Mouse (Mus musculus) lung, postnatal 0 days (tissue): ENCODE data around the gene Gm4969. TPM values are rescaled to one million over a fixed set of nuclear protein-coding genes. Genes with fewer than 3 reads are reported as not detected.

Experiments
- ATAC-seq: fragments of 200-750 bp; cut with Nextera tagmentation; 2 replicates; pipeline ENCODE4 v1.8.0; 2017; ENCODE audit warnings: moderate library complexity
- DNase-seq: peaks from one replicate; pipeline ENCODE4 v3.0.0-alpha.2; 2016; ENCODE audit warnings: low spot score
- H3K27ac ChIP-seq: fragments of 300-500 bp; sonication (generic); 2 replicates; pipeline ENCODE4 v1.5.1; 2014; ENCODE audit warnings: antibody characterized with exemption, mild to moderate bottlenecking, low read length, mixed read lengths
- H3K27me3 ChIP-seq: fragments of 300-500 bp; sonication (generic); replicated peaks from 2 replicates; pipeline ENCODE4 v1.6.1; 2014; ENCODE audit warnings: low read length, mixed read lengths; ENCODE audit not compliant: insufficient read depth
- H3K36me3 ChIP-seq: fragments of 300-500 bp; sonication (generic); 2 replicates; pipeline ENCODE4 v1.6.1; 2014; ENCODE audit warnings: low read length, mixed read lengths; ENCODE audit not compliant: insufficient read depth
- H3K4me1 ChIP-seq: fragments of 300-500 bp; sonication (generic); 2 replicates; pipeline ENCODE4 v1.6.1; 2014; ENCODE audit warnings: antibody characterized with exemption, low read depth, low read length, mixed read lengths; ENCODE audit not compliant: insufficient read depth
- H3K4me2 ChIP-seq: fragments of 300-500 bp; sonication (generic); replicated peaks from 2 replicates; pipeline ENCODE4 v1.6.1; 2014; ENCODE audit warnings: low read depth, mild to moderate bottlenecking, low read length, moderate library complexity, mixed read lengths
- H3K4me3 ChIP-seq: fragments of 300-500 bp; sonication (generic); 2 replicates; pipeline ENCODE4 v1.5.1; 2014; ENCODE audit warnings: low read depth, low read length
- H3K9ac ChIP-seq: fragments of 300-500 bp; sonication (generic); replicated peaks from 2 replicates; pipeline ENCODE4 v1.6.1; 2014; ENCODE audit warnings: low read depth, mild to moderate bottlenecking
- H3K9me3 ChIP-seq: fragments of 300-500 bp; sonication (generic); 2 replicates; pipeline ENCODE4 v1.6.1; 2016; ENCODE audit warnings: low read length, mixed read lengths
- CTCF ChIP-seq: IDR thresholded peaks from 2 replicates; pipeline ENCODE4 v1.5.1; 2016; ENCODE audit warnings: antibody characterized with exemption, mild to moderate bottlenecking
- EP300 ChIP-seq: IDR thresholded peaks from 2 replicates; pipeline ENCODE4 v1.6.1; 2016; ENCODE audit warnings: antibody characterized with exemption, mild to moderate bottlenecking, control low read depth
- WGBS: fragments of 180-500 bp; shearing (Covaris S2); extraction: QIAGEN DNeasy Blood & Tissue Kit; methylation state at CpG from one replicate; pipeline ENCODE4 v1.1.7; 2014; 5-methylcytosine and 5-hydroxymethylcytosine counted together
- polyA plus RNA-seq: library from polyadenylated mRNA; unstranded; fragments of >200 nt; fragmentation: Nextera tagmentation; extraction: Ambion mirVana; gene quantifications from 2 replicates; pipeline ENCODE4 v1.2.1, GENCODE M21; 2015

Gm4969 gene
- polyA plus RNA-seq, 1 experiment from 2014 or later: 0.20 TPM

DNA sequence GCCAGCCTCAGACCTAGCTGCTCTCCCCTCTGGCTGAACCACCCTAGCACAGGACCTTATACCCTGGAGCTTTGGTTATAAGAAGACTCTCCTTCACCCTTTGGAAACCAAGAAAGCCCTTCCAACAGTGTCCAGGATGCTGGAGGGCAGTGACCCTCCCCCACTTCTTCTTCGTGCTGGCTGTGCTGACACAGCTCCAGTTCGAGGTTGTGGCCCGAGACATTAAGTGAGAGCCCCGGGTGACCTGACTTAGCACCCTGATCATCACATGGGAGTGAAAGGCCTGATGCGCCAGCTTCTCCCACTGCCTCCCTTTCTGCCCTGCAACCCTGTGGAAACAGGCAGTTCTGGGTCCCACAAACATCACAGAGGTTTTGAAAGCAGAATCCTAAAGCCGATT, 32.7 kb downstream of the Gm4969 start:
- H3K27ac ChIP-seq: no peak overlapping the region
- H3K4me1 ChIP-seq: peaks cover 19% of the 10 kb centered on the region
- no peak for ATAC-seq
- H3K36me3 ChIP-seq: peaks cover 17% of the 10 kb centered on the region; the same call in 1 of the 2 replicates
- no peaks in the 10 kb centered on the region for H3K27me3 ChIP-seq
- WGBS: 10% methylated on average over 6 of the region's 6 CpGs
- no peak overlapping the region for H3K9ac ChIP-seq
- DNase-seq: no peak
- H3K9me3 ChIP-seq: no peaks in the 10 kb centered on the region
- TF ChIP-seq CTCF (no peak), EP300 (no peak)
- peak overlapping the region; percentile 1; the same call in 1 of the 2 replicates for H3K4me3 ChIP-seq
- peak overlapping the region; percentile 54 for H3K4me2 ChIP-seq

DNA sequence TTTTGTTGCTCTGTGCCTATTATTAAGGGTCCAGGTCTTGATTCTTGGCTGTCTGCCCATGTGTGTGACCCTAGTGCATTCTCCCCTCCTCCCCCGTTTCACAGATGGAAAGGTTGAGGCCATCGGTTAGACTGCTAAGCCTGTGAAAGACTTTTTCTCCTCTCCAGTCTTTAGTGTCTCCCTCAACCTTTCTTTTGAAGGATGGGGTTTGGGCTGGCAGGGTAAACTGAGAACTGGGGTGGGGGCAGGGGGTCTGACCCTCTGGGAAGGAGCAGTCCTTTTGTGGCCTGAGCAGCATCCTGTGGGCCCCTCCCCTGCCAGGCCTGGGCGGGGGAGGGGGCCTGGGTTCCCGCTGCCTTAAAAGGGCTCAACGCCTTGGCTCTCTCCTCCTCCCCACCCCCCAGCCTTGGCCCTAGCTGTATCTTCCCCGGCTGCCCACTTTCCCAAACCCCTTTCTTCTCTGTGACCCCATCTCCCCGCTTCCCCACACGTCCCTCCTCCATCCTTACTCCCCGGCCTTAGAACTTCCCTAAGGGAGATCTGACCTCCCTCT, 33.2 kb downstream of the Gm4969 start:
- 25% methylated on average over 9 of the region's 9 CpGs for WGBS
- H3K9ac ChIP-seq: no peak overlapping the region
- peak overlapping the region; percentile 1; the same call in 1 of the 2 replicates for H3K4me3 ChIP-seq
- H3K4me1 ChIP-seq: peaks cover 19% of the 10 kb centered on the region
- no peaks in the 10 kb centered on the region for H3K9me3 ChIP-seq
- no peak for TF ChIP-seq EP300
- TF ChIP-seq CTCF: no peak
- DNase-seq: no peak
- H3K4me2 ChIP-seq: peak overlapping the region; percentile 54
- no peaks in the 10 kb centered on the region for H3K27me3 ChIP-seq
- peaks cover 22% of the 10 kb centered on the region; the same call in 1 of the 2 replicates for H3K36me3 ChIP-seq
- H3K27ac ChIP-seq: no peak overlapping the region
- no peak for ATAC-seq

- peak; percentile 39 for DNase-seq
- no peak for ATAC-seq
- Histone ChIP-seq H3K27me3 (no peaks in the 10 kb centered on the region), H3K9me3 (no peaks in the 10 kb centered on the region), H3K36me3 (peaks cover 22% of the 10 kb centered on the region; the same call in 1 of the 2 replicates), H3K9ac (peak overlapping the region; percentile 26), H3K27ac (peak overlapping the region; percentile 66; the same call in 1 of the 2 replicates), H3K4me3 (peak overlapping the region; percentile 34), H3K4me1 (peaks cover 19% of the 10 kb centered on the region), H3K4me2 (peak overlapping the region; percentile 54)
- 50% methylated on average over 3 of the region's 6 CpGs for WGBS
- TF ChIP-seq EP300 (no peak), CTCF (no peak)
These were observed 33.8 kb downstream of the Gm4969 start for GRCm38 (mm10) chr7:19084277-19084771.

GRCm38 (mm10) chr7:19083701-19084100, 34.5 kb downstream of the Gm4969 start, which contains the start of gene Dmpk:
Gene Dmpk, plus strand, starts transcription at chr7:19083849.
- no peaks in the 10 kb centered on the region for H3K27me3 ChIP-seq
- H3K4me1 ChIP-seq: peaks cover 19% of the 10 kb centered on the region
- H3K36me3 ChIP-seq: peaks cover 22% of the 10 kb centered on the region; the same call in 1 of the 2 replicates
- ATAC-seq (peak; percentile 59), DNase-seq (peak; percentile 59)
- H3K4me3 ChIP-seq: peak within 1 kb of the TSS; percentile 34
- H3K27ac ChIP-seq: peak within 1 kb of the TSS; percentile 66; the same call in 1 of the 2 replicates
- H3K9me3 ChIP-seq: no peaks in the 10 kb centered on the region
- 33% methylated on average over 10 of the region's 10 CpGs for WGBS
- H3K4me2 ChIP-seq: peak within 1 kb of the TSS; percentile 54
- peak within 1 kb of the TSS; percentile 26 for H3K9ac ChIP-seq
- TF ChIP-seq EP300: no peak
- 0 out of 2 replicates have a peak, but pooled peaks have one; percentile 1 for TF ChIP-seq CTCF

DNA sequence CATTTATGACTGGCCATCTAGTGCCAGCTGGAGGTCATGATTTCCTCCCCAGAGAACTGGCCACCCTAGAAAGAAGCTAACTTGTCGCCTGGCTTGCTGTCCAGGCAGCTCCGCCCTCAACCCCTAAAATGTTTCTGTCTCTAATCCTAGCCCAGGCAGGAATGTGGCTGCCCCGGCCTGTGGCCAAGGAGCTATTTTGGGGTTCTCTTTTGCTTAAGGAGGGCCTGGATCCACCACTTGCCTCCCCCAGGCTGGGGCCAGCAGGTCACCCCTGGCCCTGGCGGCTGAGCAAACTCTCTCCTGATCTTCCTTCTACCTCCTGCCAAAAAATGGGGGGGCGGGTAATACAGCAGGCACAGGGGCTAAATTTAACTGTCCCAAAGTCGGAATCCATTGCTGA, 35.1 kb downstream of the Gm4969 start:
- peaks cover 22% of the 10 kb centered on the region; the same call in 1 of the 2 replicates for H3K36me3 ChIP-seq

GRCm38 (mm10) chr7:19082171-19082570, 36.0 kb downstream of the Gm4969 start:
- Histone ChIP-seq H3K4me3 (no peak overlapping the region), H3K4me1 (peaks cover 21% of the 10 kb centered on the region), H3K4me2 (no peak overlapping the region), H3K27me3 (no peaks in the 10 kb centered on the region), H3K9me3 (no peaks in the 10 kb centered on the region), H3K36me3 (peaks cover 22% of the 10 kb centered on the region; the same call in 1 of the 2 replicates), H3K27ac (0 out of 2 replicates have a peak overlapping the region, but pooled peaks have one; percentile 27), H3K9ac (no peak overlapping the region)
- ATAC-seq (no peak), DNase-seq (no peak)
- 87% methylated on average over 4 of the region's 4 CpGs for WGBS
- TF ChIP-seq EP300 (no peak), CTCF (no peak)

More for the DNA sequence above, 35.1 kb downstream of the Gm4969 start:
- Histone ChIP-seq H3K4me3 (no peak overlapping the region), H3K9me3 (no peaks in the 10 kb centered on the region), H3K4me1 (peaks cover 19% of the 10 kb centered on the region), H3K4me2 (peak overlapping the region; percentile 54; the same call in 1 of the 2 replicates), H3K27ac (peak overlapping the region; percentile 66; the same call in 1 of the 2 replicates), H3K9ac (no peak overlapping the region), H3K27me3 (no peaks in the 10 kb centered on the region)
- TF ChIP-seq CTCF (no peak), EP300 (no peak)
- ATAC-seq (peak; percentile 40), DNase-seq (peak; percentile 57)
- WGBS: 34% methylated on average over 6 of the region's 6 CpGs
